Mouse (Mus musculus) intestine, postnatal 0 days (tissue): ENCODE results near the gene Caskin1. TPM values are rescaled to one million over a fixed set of nuclear protein-coding genes. Genes with fewer than 3 reads are reported as not detected.

Experiments
- ATAC-seq: fragments of 200-750 bp; cut with Nextera tagmentation; 2 replicates; pipeline ENCODE4 v1.8.0; 2017; ENCODE audit warnings: mild to moderate bottlenecking, moderate TSS enrichment, moderate library complexity
- H3K27ac ChIP-seq: fragments of 300-500 bp; sonication (generic); 2 replicates; pipeline ENCODE4 v1.5.1; 2014; ENCODE audit warnings: mild to moderate bottlenecking, low read depth, low read length, moderate library complexity
- H3K27me3 ChIP-seq: fragments of 300-500 bp; sonication (generic); replicated peaks from 2 replicates; pipeline ENCODE4 v1.6.1; 2014; ENCODE audit warnings: low read length, mixed read lengths; ENCODE audit not compliant: control insufficient read depth, insufficient read depth
- H3K36me3 ChIP-seq: fragments of 300-500 bp; sonication (generic); 2 replicates; pipeline ENCODE4 v1.6.1; 2014; ENCODE audit warnings: mild to moderate bottlenecking, moderate library complexity; ENCODE audit not compliant: control insufficient read depth, insufficient read depth
- H3K4me1 ChIP-seq: fragments of 300-500 bp; sonication (generic); replicated peaks from 2 replicates; pipeline ENCODE4 v1.6.1; 2014; ENCODE audit warnings: antibody characterized with exemption, low read length, mixed read lengths; ENCODE audit not compliant: control insufficient read depth, insufficient read depth
- H3K4me2 ChIP-seq: fragments of 300-500 bp; sonication (generic); replicated peaks from 2 replicates; pipeline ENCODE4 v1.6.1; 2014; ENCODE audit warnings: low read depth, mild to moderate bottlenecking, moderate library complexity
- H3K4me3 ChIP-seq: fragments of 300-500 bp; sonication (generic); 2 replicates; pipeline ENCODE4 v1.5.1; 2014; ENCODE audit warnings: low read depth, low read length
- H3K9ac ChIP-seq: fragments of 300-500 bp; sonication (generic); 2 replicates; pipeline ENCODE4 v1.6.1; 2014; ENCODE audit warnings: mild to moderate bottlenecking, low read depth, low read length
- H3K9me3 ChIP-seq: fragments of 300-500 bp; sonication (generic); 2 replicates; pipeline ENCODE4 v1.6.1; 2016; ENCODE audit warnings: mixed run types; ENCODE audit not compliant: control insufficient read depth
- CTCF ChIP-seq: sonication (generic); IDR thresholded peaks from 2 replicates; pipeline ENCODE4 v1.5.1; 2016; ENCODE audit warnings: low read depth, mild to moderate bottlenecking, control low read depth, antibody characterized with exemption, moderate library complexity
- WGBS: fragments of 180-500 bp; shearing (Covaris S2); extraction: QIAGEN DNeasy Blood & Tissue Kit; methylation state at CpG from one replicate; pipeline ENCODE4 v1.1.7; 2014; 5-methylcytosine and 5-hydroxymethylcytosine counted together
- polyA plus RNA-seq: library from polyadenylated mRNA; unstranded; fragments of >200 nt; fragmentation: Nextera tagmentation; extraction: Ambion mirVana; gene quantifications from 2 replicates; pipeline ENCODE4 v1.2.1, GENCODE M21; 2015

Caskin1 gene
- polyA plus RNA-seq, 1 experiment from 2014 or later, result 0.78 TPM

DNA sequence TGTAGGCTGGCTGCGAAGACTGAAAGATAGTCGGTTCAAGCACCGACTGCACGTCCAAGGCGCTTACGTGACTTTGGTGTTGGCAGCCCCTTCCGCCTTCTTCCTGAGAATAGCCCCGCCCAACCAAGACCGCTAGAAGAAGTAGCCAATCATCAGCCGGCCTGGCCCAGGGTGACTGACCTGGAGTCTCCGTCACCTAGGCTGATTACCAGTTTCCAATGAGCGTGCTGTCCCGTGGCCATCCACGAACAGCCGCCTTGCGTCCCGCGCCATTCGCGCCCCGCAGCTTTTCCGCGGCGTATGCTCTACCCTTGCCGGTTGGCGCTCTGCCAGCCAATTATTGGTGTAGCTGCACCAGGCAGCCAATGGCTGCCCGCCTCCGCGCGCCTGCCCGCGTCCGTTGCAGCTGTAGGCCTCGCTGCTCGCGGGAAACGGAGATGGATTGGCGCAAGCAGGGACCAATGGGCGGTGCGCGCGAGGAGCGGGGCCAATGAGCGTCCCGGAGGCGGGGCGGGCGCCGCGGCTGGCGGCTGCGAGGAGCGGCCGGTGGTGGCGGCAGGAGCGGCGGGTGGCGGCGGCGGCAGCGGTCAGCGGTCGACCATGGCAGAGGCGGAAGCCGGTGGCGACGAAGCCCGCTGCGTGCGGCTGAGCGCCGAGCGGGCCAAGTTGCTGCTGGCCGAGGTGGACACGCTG lies 18.3 kb upstream of the Caskin1 start, which contains the start of the genes E4f1 and Pgp:
Gene E4f1 (minus strand): TSS at position 404 of the 693 bp plus-strand sequence.
Gene Pgp (plus strand): TSS at position 483 of the 693 bp plus-strand sequence.
- Histone ChIP-seq H3K4me1 (no peaks in the 10 kb centered on the region), H3K9me3 (no peaks in the 10 kb centered on the region), H3K27ac (peak within 1 kb of the TSS; percentile 94), H3K9ac (peak within 1 kb of the TSS; percentile 93), H3K4me3 (peak within 1 kb of the TSS; percentile 80), H3K36me3 (peaks cover 12% of the 10 kb centered on the region), H3K4me2 (peak within 1 kb of the TSS; percentile 99), H3K27me3 (no peaks in the 10 kb centered on the region)
- no peak for TF ChIP-seq CTCF
- WGBS, result under 1% methylated on average over 71 of the region's 75 CpGs
- peak; percentile 94 for ATAC-seq

DNA sequence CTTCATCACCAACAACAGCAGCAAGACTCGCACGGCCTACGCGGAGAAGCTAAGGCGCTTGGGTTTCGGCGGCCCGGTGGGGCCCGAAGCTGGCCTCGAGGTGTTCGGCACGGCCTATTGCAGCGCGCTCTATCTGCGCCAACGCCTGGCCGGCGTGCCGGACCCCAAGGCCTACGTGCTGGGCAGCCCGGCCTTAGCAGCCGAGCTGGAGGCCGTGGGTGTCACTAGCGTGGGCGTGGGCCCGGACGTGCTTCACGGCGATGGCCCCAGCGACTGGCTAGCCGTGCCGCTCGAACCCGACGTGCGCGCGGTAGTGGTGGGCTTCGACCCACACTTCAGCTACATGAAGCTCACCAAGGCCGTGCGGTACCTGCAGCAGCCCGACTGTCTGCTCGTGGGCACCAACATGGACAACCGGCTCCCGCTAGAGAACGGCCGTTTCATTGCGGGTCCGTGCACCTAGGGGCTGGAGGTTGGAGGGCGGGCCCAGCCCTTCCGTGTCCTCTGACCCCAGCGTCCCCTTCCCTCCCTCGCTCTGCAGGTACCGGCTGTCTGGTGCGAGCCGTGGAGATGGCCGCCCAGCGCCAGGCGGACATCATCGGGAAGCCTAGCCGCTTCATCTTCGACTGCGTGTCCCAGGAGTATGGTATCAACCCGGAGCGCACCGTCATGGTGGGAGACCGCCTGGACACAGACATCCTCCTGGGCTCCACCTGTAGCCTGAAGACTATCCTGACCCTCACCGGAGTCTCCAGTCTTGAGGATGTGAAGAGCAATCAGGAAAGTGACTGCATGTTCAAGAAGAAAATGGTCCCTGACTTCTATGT lies 17.5 kb upstream of the Caskin1 start:
- H3K4me2 ChIP-seq, result peak overlapping the region; percentile 99
- H3K9me3 ChIP-seq, result no peaks in the 10 kb centered on the region
- H3K36me3 ChIP-seq, result peaks cover 21% of the 10 kb centered on the region
- H3K9ac ChIP-seq, result peak overlapping the region; percentile 93
- peak overlapping the region; percentile 80 for H3K4me3 ChIP-seq
- H3K27me3 ChIP-seq, result no peaks in the 10 kb centered on the region
- TF ChIP-seq CTCF, result no peak
- H3K27ac ChIP-seq, result peak overlapping the region; percentile 94
- 0 out of 2 replicates have a peak, but pooled peaks have one; percentile 1 for ATAC-seq
- WGBS, result under 1% methylated on average over 68 of the region's 68 CpGs
- H3K4me1 ChIP-seq, result no peaks in the 10 kb centered on the region

- peaks cover under 1% of the 10 kb centered on the region; the same call in 1 of the 2 replicates for H3K4me1 ChIP-seq
- H3K9ac ChIP-seq, result peak overlapping the region; percentile 37
- WGBS, result 33% methylated on average over 4 of the region's 4 CpGs
- H3K9me3 ChIP-seq, result no peaks in the 10 kb centered on the region
- peak overlapping the region; percentile 99 for H3K4me2 ChIP-seq
- H3K36me3 ChIP-seq, result peaks cover 37% of the 10 kb centered on the region
- TF ChIP-seq CTCF, result no peak
- H3K27me3 ChIP-seq, result no peaks in the 10 kb centered on the region
- H3K4me3 ChIP-seq, result no peak overlapping the region
- peak overlapping the region; percentile 86 for H3K27ac ChIP-seq
- peak; percentile 53 for ATAC-seq
These were observed 15.9 kb upstream of the Caskin1 start for GRCm38 (mm10) chr17:24472512-24472911.

DNA sequence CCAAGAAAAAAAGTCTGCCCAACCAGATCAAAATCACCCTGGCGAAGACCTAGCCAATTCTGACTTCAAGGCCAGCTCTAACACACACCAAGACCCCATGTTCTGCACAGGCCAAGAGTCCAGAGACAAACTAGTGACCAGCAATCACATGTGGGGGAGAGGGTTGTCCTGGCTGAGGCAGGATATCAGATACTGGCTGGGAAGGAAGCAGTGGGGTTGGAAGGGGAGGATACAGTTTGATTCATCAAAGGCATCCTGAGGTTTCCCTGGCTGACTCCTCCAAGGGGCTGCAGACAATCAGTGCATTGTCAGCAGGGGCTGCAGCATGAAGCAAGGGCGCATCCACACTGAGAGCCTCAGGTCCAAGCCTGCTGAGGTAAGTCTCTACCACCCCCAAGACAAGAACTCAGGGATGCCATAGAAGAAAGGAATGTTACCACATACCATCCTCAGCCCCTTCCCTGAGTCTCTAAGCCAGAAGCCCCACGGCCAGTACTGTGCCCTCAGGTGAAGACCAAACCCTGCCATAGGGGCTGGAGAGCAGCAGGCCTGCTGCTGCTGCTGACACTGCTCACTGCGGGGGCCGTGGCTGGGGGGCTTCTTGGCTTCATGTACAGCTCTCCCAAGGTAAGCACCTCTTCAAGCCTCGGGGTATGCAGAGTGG lies 14.7 kb upstream of the Caskin1 start, which contains the start of gene Bricd5:
Gene Bricd5 (plus strand): TSS at position 273 of the 664 bp plus-strand sequence.
- Histone ChIP-seq H3K27me3 (no peaks in the 10 kb centered on the region), H3K9me3 (no peaks in the 10 kb centered on the region), H3K36me3 (peaks cover 40% of the 10 kb centered on the region), H3K4me2 (peak within 1 kb of the TSS; percentile 99), H3K9ac (peak within 1 kb of the TSS; percentile 37), H3K4me1 (peaks cover 8% of the 10 kb centered on the region), H3K27ac (peak within 1 kb of the TSS; percentile 86), H3K4me3 (no peak within 1 kb of the TSS)
- TF ChIP-seq CTCF, result no peak
- ATAC-seq, result no peak
- WGBS, result 69% methylated on average over 6 of the region's 6 CpGs

GRCm38 (mm10) chr17:24474557-24474956 lies 13.8 kb upstream of the Caskin1 start:
- 79% methylated on average over 5 of the region's 5 CpGs for WGBS
- H3K27ac ChIP-seq, result peak overlapping the region; percentile 86; the same call in 1 of the 2 replicates
- H3K4me2 ChIP-seq, result no peak overlapping the region
- peaks cover 8% of the 10 kb centered on the region for H3K4me1 ChIP-seq
- no peak overlapping the region for H3K4me3 ChIP-seq
- H3K36me3 ChIP-seq, result peaks cover 40% of the 10 kb centered on the region
- H3K27me3 ChIP-seq, result no peaks in the 10 kb centered on the region
- ATAC-seq, result no peak
- no peak overlapping the region for H3K9ac ChIP-seq
- H3K9me3 ChIP-seq, result no peaks in the 10 kb centered on the region
- TF ChIP-seq CTCF, result no peak
